In the genomic region with DNA sequence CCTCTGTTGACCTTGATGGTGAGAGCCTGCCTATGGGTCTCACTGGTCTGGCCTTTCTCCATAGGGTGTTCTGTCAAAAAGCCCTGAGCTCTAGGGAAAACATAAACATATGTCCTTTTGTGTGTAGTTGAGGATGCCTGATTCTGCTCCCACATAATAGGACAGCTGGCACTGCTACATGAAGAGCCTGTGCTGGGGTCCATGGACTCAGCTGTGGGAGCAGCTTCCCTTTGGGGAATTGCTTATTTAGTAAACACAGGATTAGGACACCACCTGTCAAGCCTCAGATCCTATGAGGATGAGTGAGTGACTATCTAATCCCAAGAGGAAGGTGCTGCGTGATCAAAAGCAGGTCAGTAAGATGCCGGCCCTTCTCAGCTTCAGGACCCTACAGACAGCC, we compare ENCODE assay signal across 1 mouse cellular context.
TF ChIP-seq lines count a peak whose summit lies in the region.

No protein-coding gene starts in this region.

TF ChIP-seq in myocyte, 11 proteins besides CTCF, POLR2A, EP300 and RAD21 (continued from another document):
- TF ChIP-seq POLR2AphosphoS2 (IDR thresholded peaks at IDR 0.05; ENCODE audit: insufficient read length, low read depth), result peak; percentile 47
